Mouse (Mus musculus) G1E (cell line): ENCODE measurements around the gene Pcsk4.

Experiments
- CTCF ChIP-seq: IDR thresholded peaks from 2 replicates; pipeline ENCODE4 v1.5.1; 2012; ENCODE audit warnings: low read depth, low read length, inconsistent platforms, mixed read lengths
- GATA2 ChIP-seq: IDR thresholded peaks from 2 replicates; pipeline ENCODE4 v1.6.1; 2012; ENCODE audit warnings: low read depth, low read length, inconsistent platforms, borderline replicate concordance
- TAL1 ChIP-seq: conservative IDR thresholded peaks from 2 replicates; pipeline ENCODE4 v1.6.1; 2012; ENCODE audit warnings: low read depth, low read length, inconsistent platforms, mixed read lengths

DNA sequence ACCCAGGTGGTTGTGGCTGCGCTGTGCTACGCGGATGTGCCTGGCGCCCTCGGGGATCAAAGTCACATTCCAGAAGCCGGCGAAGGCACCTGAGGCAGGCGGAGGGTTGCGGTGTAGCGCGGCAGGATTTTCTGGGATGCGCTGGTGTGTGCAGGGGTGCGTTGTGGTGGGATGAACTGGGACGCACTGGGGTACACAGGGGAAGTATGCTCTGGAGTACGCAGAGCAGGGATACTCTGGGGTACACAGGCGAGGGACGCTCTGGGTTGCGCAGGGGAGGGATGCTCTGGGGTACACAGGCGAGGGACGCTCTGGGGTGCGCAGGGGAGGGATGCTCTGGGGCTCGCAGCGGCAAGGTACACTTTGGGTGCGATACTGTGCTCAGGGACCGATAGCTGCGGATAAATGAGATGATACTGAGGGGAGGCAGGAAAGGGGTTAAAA lies 13.0 kb upstream of the Pcsk4 start:
- no peak for TF ChIP-seq CTCF
- no peak for TF ChIP-seq TAL1
- TF ChIP-seq GATA2: no peak
